Mouse (Mus musculus) right cerebral cortex, postnatal 4 days (tissue): ENCODE data around the gene Palld.

ENCODE experiments used
- DNase-seq: peaks from one replicate; pipeline ENCODE4 v3.0.0-alpha.2; 2022

Palld gene

DNA sequence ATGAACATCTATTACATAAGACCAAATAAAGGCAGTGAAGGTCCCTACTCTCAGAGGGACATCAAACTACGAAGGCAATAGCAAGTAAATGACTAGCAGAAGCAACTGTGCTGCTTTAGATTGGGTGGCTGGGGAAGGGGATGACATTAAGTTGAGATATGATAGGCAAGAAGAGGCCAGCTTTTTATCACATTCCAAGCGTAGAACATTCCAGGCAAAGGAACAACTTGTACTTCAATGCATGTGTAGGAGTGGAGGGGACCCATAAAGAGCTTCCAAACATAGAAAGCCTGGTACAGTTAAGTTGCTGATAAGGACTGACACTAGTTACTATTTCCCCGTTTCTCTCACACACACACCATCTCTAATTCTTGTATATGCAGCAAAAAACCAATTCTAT is 221.3 kb downstream of the Palld start:
- DNase-seq, result no peak

DNA sequence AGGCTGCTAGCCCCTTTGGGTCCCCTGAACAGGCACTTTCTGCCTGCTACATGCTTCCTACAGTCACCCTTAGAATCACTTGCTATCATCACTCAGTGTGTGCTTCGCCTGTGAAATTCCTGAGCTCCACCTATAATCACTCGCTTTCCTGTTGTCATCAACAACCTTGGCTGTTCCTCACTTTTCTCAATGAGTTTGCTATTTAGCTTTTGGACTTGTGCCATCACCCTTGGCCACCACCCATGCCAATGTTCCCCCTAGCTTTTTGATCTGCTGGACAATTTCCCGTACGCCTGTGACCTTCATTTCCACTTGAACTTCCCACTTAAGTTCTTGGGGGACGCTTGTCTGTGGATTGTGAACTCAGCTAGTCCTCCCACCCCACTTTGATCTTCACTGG is 225.3 kb downstream of the Palld start:
- DNase-seq, result no peak

DNA sequence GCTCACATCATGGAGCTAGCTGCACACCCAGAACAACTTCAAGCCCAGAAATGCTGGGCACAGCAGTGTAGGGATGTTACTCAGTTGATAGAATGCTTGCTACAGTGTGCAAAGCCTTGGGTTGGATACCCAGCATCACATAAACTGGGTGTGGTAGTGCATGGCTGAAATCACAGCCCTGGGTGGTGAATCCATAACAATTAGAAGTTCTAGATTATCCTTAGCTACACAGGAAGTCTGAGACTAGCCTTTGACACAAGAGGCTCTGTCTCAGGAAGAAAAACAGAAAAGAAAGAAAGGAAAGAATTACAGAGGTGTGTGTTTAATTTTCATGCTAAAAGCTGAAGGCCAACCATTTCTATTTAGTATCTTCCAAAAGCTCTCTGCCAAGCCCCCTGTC is 231.3 kb downstream of the Palld start:
- no peak for DNase-seq

DNA sequence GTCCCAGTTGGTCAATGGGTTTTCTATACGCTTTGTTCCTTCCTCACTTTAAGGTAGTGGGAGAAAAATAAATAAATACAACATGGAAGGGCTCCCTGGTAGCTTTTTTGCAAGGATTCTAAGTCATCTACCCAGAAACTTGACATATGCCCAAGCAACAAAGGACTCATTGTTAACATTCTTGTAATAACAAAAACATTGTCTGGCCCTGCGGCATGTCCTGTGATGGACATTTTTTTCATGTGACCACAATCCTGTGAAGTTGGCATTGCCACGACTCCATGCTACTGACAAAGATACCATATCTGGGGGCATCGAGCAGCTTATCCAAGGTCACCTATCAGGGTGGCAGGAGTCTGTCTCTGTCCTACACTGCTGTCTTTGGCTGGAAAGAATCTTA is 232.1 kb downstream of the Palld start:
- DNase-seq, result no peak

DNA sequence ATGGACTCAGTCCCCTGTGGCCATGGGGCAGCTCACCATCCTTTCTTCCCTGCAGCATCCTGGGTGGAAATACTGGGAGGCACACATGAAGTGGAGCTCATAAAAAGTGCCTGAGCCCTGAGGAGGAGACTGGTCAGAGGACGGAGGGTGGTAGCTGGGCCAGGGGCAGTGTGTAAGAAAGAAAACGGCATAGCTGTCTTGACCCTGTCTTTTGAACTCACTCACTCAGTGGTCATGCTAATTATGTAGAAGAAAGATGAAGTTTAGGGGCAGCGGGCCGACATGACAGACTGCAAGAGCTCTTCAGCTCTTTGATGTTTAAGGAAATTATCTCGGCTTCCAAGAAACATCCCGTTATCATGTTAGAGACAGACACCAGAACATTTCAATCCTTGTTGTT is 235.6 kb downstream of the Palld start:
- no peak for DNase-seq

DNA sequence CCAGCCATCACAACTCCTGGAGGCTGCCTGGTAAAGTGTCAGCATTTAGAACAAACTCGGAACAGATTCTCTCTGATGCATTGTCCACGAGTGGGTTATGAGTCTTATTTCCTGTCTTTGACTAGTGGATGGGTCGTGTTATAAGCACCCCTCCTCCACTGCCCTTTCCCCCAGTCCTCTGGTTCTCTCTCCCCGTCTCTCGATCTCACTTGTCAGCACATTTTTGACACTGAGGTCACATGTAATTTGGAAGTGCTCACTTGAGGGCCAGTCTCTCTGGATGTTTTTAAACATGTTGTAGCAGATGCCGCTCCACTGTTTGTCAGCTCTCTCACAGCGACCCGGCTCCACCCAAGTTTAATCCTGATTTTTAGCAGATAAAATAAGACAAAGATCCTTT is 237.5 kb downstream of the Palld start:
- no peak for DNase-seq

DNA sequence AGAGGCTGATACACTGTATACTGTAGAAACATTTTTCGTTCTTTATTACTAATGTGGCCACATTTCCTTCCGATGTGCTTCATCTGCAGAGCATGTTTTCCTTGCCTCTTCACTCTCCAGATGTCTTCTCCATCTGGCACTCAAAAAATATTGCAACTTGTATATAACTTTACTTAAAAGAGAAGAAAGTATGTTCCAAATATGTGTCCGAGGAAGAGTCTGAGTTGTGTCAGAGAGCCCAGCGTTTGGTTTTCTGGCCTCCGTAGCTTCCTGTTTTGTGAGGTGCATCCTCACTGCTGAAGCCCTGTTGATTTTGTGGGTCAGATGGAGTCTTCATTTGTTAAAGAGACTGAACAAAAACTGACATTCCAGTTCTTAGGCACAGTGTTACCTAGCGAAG is 238.3 kb downstream of the Palld start:
- no peak for DNase-seq

DNA sequence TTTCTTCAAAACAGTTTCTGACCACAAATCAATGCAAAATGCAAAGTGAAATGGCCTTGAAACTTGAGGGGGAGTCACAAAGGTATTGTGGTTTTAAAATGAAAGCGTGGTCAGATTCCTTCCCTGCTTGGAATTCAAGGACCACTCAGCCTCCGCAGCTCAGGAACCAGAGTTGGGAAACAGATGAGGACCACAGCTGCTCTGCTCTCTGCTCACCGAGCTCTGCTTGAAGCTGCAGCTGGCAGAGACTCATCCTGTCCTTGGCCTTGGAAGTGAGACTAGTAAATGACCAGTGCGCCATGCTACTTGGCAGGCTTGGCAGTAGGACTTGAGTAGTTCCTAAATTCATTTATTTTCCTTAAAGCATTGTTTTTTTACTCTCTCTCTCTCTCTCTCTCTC is 239.7 kb downstream of the Palld start:
- no peak for DNase-seq

DNA sequence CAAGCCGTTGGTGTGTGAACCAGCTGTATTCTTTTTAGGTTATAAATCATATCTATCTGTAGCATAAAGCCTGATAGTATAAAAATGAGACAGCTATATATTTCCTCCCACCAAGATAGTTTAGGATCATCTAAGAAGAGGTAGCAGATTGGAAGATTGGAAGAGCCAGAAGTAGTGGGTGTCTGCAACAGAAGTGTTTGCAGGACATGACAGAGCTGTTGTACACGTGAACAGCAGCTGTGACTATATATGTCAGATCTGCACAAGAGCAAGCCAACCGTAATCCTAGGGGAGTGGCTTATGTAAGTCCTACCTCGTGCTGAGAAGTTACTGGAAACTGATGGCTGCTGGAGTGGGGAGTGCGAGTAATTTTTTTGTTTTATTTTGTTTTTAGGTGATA is 240.9 kb downstream of the Palld start:
- no peak for DNase-seq

DNA sequence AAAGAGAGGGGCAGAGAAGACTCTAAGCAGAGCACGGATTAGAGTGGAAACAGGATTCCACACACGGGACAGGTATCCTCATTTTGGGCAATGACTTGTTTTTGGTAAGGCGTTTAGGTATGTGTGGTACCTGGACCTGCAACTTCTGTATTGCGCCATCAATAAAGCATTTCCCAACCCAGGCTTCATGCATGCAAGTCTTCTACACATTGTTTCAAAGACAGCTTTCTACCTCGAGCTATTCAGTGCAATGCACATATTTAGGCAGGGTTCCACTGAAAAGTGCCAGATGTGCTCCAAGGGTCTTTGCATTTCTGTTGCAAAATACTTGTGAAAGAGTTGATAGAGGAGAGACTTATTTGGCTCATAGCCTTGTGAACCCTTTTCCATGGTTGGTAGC is 241.5 kb downstream of the Palld start:
- DNase-seq, result no peak

DNA sequence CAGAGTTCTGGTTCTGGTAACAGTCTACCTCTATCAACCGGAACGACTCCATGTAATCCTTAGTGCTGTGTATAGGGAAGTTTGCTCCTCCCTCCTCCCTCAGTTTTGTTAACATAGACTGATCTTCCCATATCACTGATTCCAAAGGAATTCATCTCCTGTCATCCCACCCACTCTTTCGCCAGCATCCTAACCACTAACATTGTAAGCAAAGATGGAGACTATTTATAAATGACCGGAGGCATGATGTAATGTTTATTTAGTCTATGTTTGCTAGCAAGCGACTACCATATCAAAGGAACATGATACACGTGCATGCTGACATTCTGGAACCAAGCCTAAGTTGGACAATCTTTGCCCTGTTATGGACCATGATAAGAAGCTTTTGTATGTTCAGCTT is 250.5 kb downstream of the Palld start:
- DNase-seq, result no peak

DNA sequence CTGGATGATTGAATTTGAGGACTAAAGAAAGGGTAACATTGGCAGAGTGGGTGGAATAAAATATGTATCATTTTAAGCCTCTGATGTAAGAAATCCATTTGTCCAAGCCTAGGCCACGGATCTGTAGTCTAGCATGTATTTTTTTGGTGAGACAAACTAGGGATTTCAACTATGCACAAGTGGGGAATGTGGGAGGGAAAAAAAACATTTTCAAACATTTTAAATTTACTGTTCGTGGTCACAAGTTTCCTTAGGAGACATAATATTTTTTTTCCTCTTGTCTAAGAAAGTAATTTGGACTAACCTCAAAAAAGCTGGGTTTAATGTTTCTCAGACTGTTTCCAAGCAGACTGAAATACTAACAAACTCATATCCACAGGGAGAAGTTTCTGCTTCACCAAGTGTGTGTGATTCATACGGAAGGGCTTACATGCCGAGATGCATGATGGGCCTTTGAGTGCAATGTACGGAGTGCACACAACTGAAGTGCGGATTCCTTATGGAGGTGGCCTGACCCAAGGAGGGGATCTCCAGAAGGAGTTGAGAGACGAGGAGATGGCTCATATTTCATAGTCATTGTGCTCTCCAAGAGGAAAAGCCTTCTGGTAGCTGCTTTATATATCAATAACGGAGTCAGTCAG is 256.2 kb downstream of the Palld start:
- DNase-seq, result no peak

DNA sequence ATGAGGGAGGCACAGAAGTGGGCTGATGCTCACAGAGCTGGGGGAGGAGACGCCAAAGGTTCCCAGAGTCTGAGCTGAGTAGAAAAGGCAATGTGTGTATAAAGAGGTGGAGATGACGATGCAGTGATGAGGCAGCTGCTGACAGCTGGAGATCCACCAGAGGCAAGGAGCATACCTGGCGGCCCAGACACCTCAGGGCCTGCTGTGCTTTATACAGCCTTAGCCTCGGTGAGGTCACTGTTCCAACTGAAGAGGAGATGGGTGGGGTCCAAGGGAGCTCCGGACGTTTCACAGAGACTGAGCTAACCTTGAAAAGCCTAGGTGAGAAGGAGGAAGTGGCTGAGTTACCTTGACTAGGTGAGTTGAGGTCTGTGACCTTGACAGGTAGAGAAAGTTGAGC is 256.8 kb downstream of the Palld start:
- DNase-seq, result no peak

DNA sequence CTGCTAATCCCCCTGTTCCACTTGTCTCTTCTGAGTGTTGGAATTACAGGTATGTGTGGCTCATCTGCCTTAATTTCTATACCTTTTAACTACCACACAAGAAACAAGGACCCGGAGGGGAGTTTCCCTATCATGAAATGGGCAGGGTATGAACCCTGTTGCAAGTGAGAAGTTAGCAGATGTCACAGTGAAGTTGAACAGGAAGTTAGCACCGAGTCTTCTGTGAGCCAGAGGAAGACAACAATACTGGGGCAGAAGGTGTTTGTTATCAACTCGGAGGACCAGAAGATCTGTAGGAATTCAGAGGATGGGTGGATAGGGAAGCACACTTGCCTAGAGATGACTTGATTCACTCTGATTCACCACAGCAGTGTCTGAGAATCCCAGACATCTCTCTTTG is 259.3 kb downstream of the Palld start:
- DNase-seq, result no peak

DNA sequence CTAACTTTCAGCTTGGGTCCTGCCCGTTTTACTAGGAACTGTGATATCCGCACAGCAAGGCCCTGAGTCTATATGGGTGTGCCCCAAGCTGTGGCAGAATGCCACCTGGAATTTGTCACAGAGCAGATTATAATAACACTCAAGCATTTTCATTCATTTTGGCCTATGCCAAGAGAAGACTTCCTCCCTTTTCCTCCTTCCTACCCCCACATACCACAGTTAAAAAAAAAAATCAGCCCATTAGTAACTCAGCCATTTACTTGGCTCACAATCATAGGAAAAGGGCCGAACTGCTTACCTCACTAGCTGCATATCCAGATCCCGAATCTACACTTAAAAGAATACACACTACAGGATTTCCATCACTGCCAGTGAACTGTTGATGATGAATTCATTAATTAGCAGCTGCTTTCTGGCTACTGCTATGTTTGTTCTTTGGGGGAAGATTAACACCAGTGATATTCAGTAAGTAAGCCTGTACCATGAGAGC is 260.1 kb downstream of the Palld start:
- DNase-seq, result no peak

DNA sequence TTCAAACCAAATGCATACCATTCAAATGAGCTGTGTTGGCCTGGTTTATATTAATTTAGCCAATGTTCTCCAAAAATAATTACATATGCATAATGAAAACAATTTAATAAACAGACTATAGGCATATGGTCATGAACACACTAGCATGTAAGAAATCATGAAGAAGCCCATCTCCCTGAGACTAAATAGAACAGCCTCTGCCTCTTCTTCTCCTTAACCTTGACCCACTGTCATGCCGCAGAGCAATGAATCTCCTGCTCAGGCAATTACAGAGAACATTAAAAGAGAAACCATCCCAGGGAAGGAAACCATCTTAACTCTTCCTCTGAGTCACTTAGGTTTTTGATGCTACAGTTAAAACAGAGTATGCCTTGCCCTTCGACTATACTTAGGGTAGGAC is 262.9 kb downstream of the Palld start:
- DNase-seq, result no peak

DNA sequence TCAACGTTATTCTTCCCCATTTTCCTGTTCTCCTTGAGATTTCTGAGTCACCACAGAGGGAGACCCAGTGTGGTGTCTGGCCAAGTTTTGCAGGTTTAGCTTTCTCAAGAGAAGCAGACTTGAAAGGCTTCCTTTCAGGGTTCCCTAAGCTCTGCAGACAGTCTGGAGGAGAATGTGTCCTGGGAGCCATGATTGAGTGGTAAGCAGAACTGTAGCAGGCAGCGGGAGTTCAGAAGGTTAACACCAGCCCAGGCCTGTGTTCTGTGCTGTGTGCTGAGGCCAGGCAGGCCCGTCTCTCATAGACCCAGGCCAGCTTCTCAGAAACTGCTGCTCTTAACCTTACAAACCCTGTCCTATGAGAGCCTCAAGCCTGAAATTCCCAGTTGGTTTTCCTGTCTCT is 263.5 kb downstream of the Palld start:
- DNase-seq, result no peak

DNA sequence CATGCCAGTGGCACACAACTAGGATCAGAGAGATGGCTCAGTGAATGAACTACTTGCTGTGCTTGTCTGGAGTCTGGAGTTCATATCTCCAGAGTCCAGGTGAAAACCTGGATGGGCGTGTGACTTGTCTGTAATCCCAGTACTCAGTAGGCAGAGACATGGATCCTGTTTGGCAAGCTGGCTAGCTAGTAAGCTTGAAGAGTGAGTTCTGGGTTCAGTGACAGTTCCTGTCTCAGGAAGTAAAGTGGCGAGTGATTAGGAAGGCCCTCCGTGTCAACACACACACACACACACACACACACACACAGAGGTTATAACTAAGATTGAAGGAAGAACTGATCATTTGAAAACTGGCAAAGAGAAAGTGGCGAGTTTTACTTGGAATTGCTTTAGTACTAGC is 264.8 kb downstream of the Palld start:
- DNase-seq, result no peak

DNA sequence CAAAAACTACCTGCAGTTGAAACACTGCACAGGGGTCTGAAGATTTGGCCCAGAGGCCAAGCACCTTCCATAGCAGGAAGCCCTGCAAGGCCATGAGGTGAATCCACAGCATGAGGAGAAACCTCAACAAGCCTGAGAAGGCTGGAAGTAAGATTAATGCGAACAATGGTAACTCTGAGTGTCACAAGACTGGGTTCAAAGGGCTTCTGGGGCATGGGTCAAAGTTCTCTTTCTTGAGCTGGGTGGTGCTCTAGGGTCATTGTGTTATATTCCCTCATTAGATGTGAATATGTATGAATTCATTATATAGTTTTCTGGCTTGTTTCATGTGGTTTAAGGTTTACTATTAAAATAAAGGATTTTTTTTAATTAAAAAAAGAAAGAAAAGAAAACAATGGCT is 267.7 kb downstream of the Palld start:
- DNase-seq, result no peak

DNA sequence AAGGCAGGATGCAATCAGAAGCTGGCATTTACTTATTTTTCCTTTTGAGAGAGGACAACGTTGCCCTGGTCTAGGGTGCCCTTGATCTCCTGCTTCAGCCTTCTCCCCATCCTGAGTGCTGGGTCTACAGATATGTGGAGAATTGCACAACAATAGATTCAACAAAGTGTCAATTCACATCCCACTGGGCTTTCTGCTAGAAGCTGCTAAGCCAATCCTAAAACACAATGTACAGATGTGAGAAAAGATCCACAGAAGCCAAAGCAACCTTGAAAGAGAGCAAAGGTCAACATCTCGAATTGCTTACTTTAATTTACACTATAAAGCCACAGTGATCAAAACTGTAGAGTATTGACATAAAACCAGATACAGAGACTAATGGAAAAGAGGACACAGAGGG is 270.2 kb downstream of the Palld start:
- no peak for DNase-seq

DNA sequence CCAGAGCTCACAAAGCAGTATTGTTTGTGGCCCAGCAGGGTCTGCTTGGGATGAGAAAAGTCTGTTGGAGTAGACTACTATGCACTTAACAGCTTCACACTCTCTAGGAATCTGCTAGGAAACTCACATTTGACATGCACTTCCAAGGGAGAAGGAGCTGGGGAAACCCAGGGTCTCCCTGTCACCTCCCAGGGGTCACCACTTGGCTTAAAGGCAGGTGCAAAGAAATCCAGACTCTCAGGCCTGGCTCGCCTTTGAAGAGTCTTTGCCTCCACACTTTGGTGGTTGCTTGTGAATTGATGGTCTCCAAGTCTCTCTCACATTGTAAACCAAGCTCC is 272.9 kb downstream of the Palld start:
- DNase-seq, result no peak

DNA sequence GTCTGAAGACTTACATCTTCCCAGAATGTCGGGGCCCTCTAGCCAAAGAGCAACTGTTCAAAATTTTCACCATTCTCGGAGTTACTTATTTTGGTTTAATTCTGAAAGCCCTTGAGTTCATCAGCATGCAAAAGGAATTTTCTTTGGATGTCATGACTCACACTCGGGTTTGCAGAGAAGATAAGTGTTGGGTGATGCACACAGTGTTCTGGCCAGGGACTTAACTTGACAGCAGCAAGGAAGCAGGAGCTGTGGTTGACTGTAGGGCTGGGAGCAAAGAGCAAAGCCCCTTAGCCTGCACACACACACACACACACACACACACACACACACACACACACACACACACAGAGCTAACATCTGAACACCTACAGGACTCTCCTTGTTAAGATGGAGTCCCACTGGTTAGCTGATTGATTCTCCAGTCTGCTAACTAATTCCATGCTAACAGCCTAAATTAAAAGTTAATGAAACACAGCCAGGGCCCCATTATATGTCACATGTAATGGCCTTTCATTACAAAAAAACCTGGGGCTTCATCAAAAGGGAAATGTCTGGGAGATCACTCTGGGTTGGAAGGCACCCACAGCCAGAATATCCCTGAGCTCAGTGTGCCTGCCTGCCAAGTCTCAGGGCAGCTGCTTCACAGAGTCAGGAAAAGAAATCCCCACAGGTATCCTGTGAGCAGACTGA is 273.4 kb downstream of the Palld start:
- no peak for DNase-seq

DNA sequence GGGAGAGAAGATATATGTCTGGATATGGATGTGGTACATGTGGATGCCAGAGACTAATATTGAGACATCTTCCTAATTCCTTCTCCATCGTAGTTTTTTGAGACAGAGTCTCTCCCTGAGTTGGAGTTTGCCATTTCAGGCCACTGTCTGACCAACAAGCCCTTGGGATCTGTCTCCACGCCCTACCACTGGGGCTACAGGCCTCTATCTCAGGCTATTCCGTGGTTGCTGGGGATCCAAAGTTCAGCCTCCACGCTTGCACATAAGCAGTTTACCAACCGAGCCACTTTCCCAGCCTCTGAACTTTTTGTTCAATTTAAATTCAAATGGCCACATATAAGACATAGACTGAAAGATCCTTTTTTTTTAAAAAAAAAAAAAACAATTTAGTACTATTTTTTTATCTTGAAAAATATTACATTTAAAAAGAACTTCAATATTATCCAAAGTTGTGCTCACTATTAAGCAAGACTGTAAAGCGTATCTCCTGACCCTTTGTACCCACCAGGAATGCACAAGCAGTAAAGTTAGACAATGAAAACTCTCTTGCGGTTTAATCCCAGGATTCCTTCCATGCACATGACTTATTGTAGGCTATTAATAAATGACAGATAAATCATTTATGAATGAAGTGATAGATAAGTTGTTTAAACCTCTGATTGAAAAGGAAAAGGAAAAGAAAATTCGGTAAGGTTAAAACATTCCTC is 276.1 kb downstream of the Palld start:
- DNase-seq, result no peak

DNA sequence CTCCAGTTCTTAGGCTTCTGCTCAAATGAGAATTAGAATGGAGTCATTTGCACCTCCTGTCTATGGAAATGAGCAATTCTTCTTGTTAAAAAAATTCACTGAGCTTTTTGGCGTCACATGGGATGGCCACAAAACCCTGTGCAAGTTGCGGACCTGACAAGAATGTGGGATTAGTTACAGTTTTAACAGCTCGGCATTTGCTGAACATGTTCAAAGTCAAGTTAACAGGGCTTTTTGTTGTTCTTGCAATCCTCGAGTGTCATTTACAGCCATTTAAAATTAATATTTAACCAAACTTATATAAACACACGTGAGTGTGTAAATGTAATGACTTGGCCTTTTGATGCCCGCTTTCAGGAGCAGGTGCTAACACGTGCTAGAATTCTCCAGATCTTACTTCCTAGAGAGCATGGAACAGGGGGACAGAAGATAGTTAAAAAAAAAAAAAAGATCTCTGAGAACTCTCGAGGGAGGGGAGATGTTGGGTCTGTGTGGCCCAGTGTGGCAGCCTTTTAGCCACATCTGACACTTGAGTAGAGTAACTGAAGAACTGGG is 276.8 kb downstream of the Palld start:
- DNase-seq, result no peak
